Mouse (Mus musculus) testis, adult 2 months (tissue): ENCODE measurements at regions not wholly inside any gene's neighbourhood (a gene's known extent, or its start where the extent isn't known, plus 50 kb on each side); places are given as distances from the start of the nearest gene placed in this dataset.

Experiments
- H3K27ac ChIP-seq: fragments of 200-500 bp; 2 replicates; pipeline ENCODE4 v1.5.1; 2012; ENCODE audit warnings: low read depth, low read length; ENCODE audit not compliant: control insufficient read depth, insufficient read depth
- H3K27me3 ChIP-seq: fragments of 200-500 bp; 2 replicates; pipeline ENCODE4 v1.6.1; 2012; ENCODE audit warnings: mild to moderate bottlenecking, low read length, moderate library complexity; ENCODE audit not compliant: control insufficient read depth, insufficient read depth
- H3K36me3 ChIP-seq: fragments of 200-500 bp; 2 replicates; pipeline ENCODE4 v1.6.1; 2012; ENCODE audit warnings: mild to moderate bottlenecking, low read length; ENCODE audit not compliant: control insufficient read depth, insufficient read depth
- H3K4me1 ChIP-seq: fragments of 200-500 bp; 2 replicates; pipeline ENCODE4 v1.6.1; 2012; ENCODE audit warnings: low read length; ENCODE audit not compliant: control insufficient read depth, insufficient read depth
- H3K4me3 ChIP-seq: fragments of 200-500 bp; 2 replicates; pipeline ENCODE4 v1.5.1; 2012; ENCODE audit warnings: low read depth, mild to moderate bottlenecking, low read length, moderate library complexity, mixed read lengths; ENCODE audit not compliant: control insufficient read depth
- CTCF ChIP-seq: fragments of 200-500 bp; IDR thresholded peaks from 2 replicates; pipeline ENCODE4 v1.5.1; 2012; ENCODE audit warnings: low read depth, mild to moderate bottlenecking, inconsistent platforms, low read length, moderate library complexity; ENCODE audit not compliant: control insufficient read depth, insufficient read depth, insufficient replicate concordance
- POLR2A ChIP-seq: fragments of 200-500 bp; IDR thresholded peaks from 2 replicates; pipeline ENCODE4 v1.6.1; 2012; ENCODE audit warnings: low read depth, mild to moderate bottlenecking, inconsistent platforms, low read length, moderate library complexity; ENCODE audit not compliant: control insufficient read depth

DNA sequence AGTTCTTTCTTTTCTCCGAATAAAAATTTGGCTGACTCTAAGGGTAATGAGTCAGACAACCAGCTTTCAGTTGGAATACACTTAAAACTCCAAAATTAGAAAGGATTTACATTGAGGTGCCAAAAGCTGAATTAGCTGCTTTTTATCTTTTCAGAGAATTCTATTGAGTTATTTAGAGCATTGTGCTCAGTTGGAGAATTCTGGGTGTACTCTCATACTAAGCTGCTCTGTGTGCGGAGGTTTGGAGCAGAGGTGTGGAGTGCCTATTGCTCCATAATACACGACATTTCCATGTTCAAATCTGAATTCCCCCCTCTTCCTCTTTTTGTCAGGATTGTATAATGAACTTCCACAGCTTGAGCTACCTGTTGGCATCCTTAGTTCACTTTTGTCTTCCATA, 60.4 kb upstream of the Cacna2d1 start:
- no peak overlapping the region for H3K27ac ChIP-seq
- TF ChIP-seq POLR2A: no peak
- no peak for TF ChIP-seq CTCF
- H3K27me3 ChIP-seq: no peaks in the 10 kb centered on the region
- H3K4me3 ChIP-seq: no peak overlapping the region
- no peaks in the 10 kb centered on the region for H3K36me3 ChIP-seq
- no peaks in the 10 kb centered on the region for H3K4me1 ChIP-seq

DNA sequence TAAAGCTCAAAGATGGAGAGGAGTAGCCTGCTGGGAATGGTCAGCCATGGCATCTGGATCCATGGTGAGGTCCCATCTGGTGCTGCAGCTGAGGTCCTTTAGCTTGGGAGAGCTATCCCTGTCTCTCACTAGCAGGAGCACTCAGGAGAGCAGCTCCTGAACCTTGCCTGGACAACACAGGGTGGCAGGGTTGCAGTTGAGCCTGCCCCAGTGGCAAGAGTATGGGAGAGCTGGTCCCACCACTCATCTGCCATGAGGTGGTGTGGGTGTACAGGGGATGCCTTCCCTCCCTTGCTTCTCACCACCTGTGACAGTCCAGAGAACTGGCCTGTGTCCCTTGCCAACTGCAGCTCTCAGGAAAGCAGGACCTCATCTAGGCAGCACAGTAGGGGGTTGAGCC, 51.5 kb upstream of the Cacna2d1 start:
- Histone ChIP-seq H3K36me3 (no peaks in the 10 kb centered on the region), H3K4me1 (no peaks in the 10 kb centered on the region), H3K27ac (no peak overlapping the region), H3K27me3 (no peaks in the 10 kb centered on the region), H3K4me3 (peak overlapping the region; percentile 71)
- TF ChIP-seq CTCF (no peak), POLR2A (no peak)
